Mouse (Mus musculus) lung, embryonic 15.5 days (tissue): Measurements from ENCODE around the gene Gm12184. TPM values are rescaled to one million over a fixed set of nuclear protein-coding genes. Genes with fewer than 3 reads are reported as not detected.
A peak's percentile ranks its signal among the peaks of the same experiment; 100 is the strongest.

ENCODE experiments used
- ATAC-seq: fragments of 200-750 bp; cut with Nextera tagmentation; 2 replicates; pipeline ENCODE4 v1.8.0; 2017; ENCODE audit warnings: moderate number of reproducible peaks, borderline replicate concordance; ENCODE audit not compliant: low FRiP score, low TSS enrichment; ENCODE audit errors: extremely low read depth
- H3K27ac ChIP-seq: fragments of 300-500 bp; sonication (generic); 2 replicates; pipeline ENCODE4 v1.5.1; 2015; ENCODE audit warnings: moderate library complexity, mild to moderate bottlenecking, inconsistent platforms
- H3K27me3 ChIP-seq: fragments of 300-500 bp; sonication (generic); 2 replicates; pipeline ENCODE4 v1.6.1; 2015; ENCODE audit warnings: inconsistent platforms
- H3K36me3 ChIP-seq: fragments of 300-500 bp; sonication (generic); 2 replicates; pipeline ENCODE4 v1.6.1; 2015; ENCODE audit warnings: inconsistent platforms
- H3K4me1 ChIP-seq: fragments of 300-500 bp; sonication (generic); 2 replicates; pipeline ENCODE4 v1.6.1; 2015; ENCODE audit warnings: inconsistent platforms
- H3K4me2 ChIP-seq: fragments of 300-500 bp; sonication (generic); 2 replicates; pipeline ENCODE4 v1.6.1; 2015; ENCODE audit warnings: inconsistent platforms, mild to moderate bottlenecking, moderate library complexity
- H3K4me3 ChIP-seq: fragments of 300-500 bp; sonication (generic); 2 replicates; pipeline ENCODE4 v1.5.1; 2015; ENCODE audit warnings: mild to moderate bottlenecking, inconsistent platforms
- H3K9ac ChIP-seq: fragments of 300-500 bp; sonication (generic); 2 replicates; pipeline ENCODE4 v1.6.1; 2015; ENCODE audit warnings: inconsistent platforms
- H3K9me3 ChIP-seq: fragments of 300-500 bp; sonication (generic); 2 replicates; pipeline ENCODE4 v1.6.1; 2016; ENCODE audit warnings: inconsistent platforms
- WGBS: fragments of 180-500 bp; shearing (Covaris S2); methylation state at CpG from one replicate; pipeline ENCODE4 v1.1.7; 2015; 5-methylcytosine and 5-hydroxymethylcytosine counted together
- polyA plus RNA-seq: library from polyadenylated mRNA; unstranded; fragments of >200 nt; fragmentation: Nextera tagmentation; extraction: Ambion mirVana; gene quantifications from 2 replicates; pipeline ENCODE4 v1.2.1, GENCODE M21; 2015

The Gm12184 gene
- polyA plus RNA-seq, 1 experiment from 2014 or later: 3.0 TPM

- WGBS: 0% methylated on average over 16 of the region's 16 CpGs
- H3K9me3 ChIP-seq: no peaks in the 10 kb centered on the region
- H3K9ac ChIP-seq: peak overlapping the region; percentile 94
- H3K4me1 ChIP-seq: peaks cover 26% of the 10 kb centered on the region
- peak overlapping the region; percentile 82 for H3K4me3 ChIP-seq
- ATAC-seq: no peak
- no peak overlapping the region for H3K27ac ChIP-seq
- peak overlapping the region; percentile 77 for H3K4me2 ChIP-seq
- no peaks in the 10 kb centered on the region for H3K27me3 ChIP-seq
- peaks cover 2% of the 10 kb centered on the region; the same call in 1 of the 2 replicates for H3K36me3 ChIP-seq
Observed at GRCm38 (mm10) chr11:48818346-48818745, 8.1 kb downstream of the Gm12184 start.

GRCm38 (mm10) chr11:48817794-48818193 lies 8.7 kb downstream of the Gm12184 start:
- 5% methylated on average over 9 of the region's 9 CpGs for WGBS

GRCm38 (mm10) chr11:48816800-48817665 lies 9.4 kb downstream of the Gm12184 start, which contains the start of gene Trim41:
TSS of gene Trim41 (minus strand) at chr11:48817353.
- under 1% methylated on average over 74 of the region's 77 CpGs for WGBS
- H3K9ac ChIP-seq: peak within 1 kb of the TSS; percentile 94
- H3K9me3 ChIP-seq: no peaks in the 10 kb centered on the region
- H3K27ac ChIP-seq: peak within 1 kb of the TSS; percentile 99
- peak within 1 kb of the TSS; percentile 77 for H3K4me2 ChIP-seq
- ATAC-seq: peak; percentile 96
- peak within 1 kb of the TSS; percentile 82 for H3K4me3 ChIP-seq
- H3K27me3 ChIP-seq: no peaks in the 10 kb centered on the region
- H3K4me1 ChIP-seq: peaks cover 24% of the 10 kb centered on the region
- peaks cover 12% of the 10 kb centered on the region; the same call in 1 of the 2 replicates for H3K36me3 ChIP-seq

More at GRCm38 (mm10) chr11:48817794-48818193, 8.7 kb downstream of the Gm12184 start:
- Histone ChIP-seq H3K4me2 (peak overlapping the region; percentile 77), H3K4me1 (peaks cover 24% of the 10 kb centered on the region), H3K9ac (peak overlapping the region; percentile 94), H3K9me3 (no peaks in the 10 kb centered on the region), H3K27me3 (no peaks in the 10 kb centered on the region), H3K4me3 (peak overlapping the region; percentile 82), H3K27ac (peak overlapping the region; percentile 99), H3K36me3 (peaks cover 5% of the 10 kb centered on the region; the same call in 1 of the 2 replicates)
- ATAC-seq: no peak

GRCm38 (mm10) chr11:48816281-48816781 lies 10.1 kb downstream of the Gm12184 start:
- Histone ChIP-seq H3K4me2 (peak overlapping the region; percentile 77), H3K27ac (peak overlapping the region; percentile 99), H3K27me3 (no peaks in the 10 kb centered on the region), H3K4me1 (peaks cover 24% of the 10 kb centered on the region), H3K36me3 (peaks cover 19% of the 10 kb centered on the region), H3K4me3 (peak overlapping the region; percentile 82), H3K9me3 (no peaks in the 10 kb centered on the region), H3K9ac (peak overlapping the region; percentile 94)
- 4% methylated on average over 23 of the region's 23 CpGs for WGBS
- ATAC-seq: peak; percentile 27

DNA sequence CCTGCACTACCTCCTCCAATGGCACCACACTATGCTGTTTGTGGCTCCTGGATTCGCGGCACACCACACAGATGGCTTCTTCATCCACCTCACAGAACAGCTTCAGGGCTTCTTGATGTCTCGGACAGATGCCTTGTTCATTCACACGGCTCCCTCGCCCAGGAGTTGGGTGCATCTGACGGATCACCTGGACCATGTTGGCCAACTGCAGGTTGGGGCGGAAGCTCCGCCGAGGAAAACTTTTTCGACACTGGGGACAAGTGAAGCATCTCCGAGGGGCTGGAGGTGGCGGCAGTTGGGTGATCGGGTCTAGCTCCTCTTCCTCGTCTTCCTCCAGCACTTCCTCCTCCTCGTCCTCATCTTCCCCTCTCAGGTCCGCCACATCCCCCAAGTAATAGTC lies 10.6 kb downstream of the Gm12184 start:
- no peaks in the 10 kb centered on the region for H3K27me3 ChIP-seq
- WGBS: 68% methylated on average over 16 of the region's 16 CpGs
- peak overlapping the region; percentile 77 for H3K4me2 ChIP-seq
- peak overlapping the region; percentile 82 for H3K4me3 ChIP-seq
- H3K9me3 ChIP-seq: no peaks in the 10 kb centered on the region
- no peak for ATAC-seq
- no peak overlapping the region; the same call in 1 of the 2 replicates for H3K9ac ChIP-seq
- H3K4me1 ChIP-seq: peaks cover 24% of the 10 kb centered on the region
- H3K36me3 ChIP-seq: peaks cover 23% of the 10 kb centered on the region
- H3K27ac ChIP-seq: no peak overlapping the region

DNA sequence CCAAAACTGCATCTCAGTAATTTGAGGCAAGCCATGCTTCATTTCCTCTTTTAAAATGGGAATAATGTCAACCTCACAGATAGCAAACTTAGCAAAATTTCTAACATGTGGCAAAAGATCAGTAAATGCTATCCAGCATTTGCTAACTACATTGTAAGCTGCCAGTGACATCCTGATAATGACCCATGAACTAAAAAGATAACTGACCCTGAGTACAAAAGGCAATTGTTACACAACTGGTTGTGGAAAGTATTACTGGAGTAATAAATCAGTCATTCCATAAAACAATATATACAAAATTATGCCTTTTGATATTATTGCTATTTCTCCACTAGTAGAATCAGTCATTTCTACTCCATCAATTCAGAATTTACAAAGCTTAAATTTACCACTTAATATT lies 12.7 kb downstream of the Gm12184 start:
- H3K27ac ChIP-seq: no peak overlapping the region
- H3K4me2 ChIP-seq: no peak overlapping the region
- H3K4me3 ChIP-seq: no peak overlapping the region
- peaks cover 23% of the 10 kb centered on the region for H3K4me1 ChIP-seq
- no peaks in the 10 kb centered on the region for H3K9me3 ChIP-seq
- peaks cover 44% of the 10 kb centered on the region for H3K36me3 ChIP-seq
- no peak overlapping the region for H3K9ac ChIP-seq
- H3K27me3 ChIP-seq: no peaks in the 10 kb centered on the region
- no peak for ATAC-seq

DNA sequence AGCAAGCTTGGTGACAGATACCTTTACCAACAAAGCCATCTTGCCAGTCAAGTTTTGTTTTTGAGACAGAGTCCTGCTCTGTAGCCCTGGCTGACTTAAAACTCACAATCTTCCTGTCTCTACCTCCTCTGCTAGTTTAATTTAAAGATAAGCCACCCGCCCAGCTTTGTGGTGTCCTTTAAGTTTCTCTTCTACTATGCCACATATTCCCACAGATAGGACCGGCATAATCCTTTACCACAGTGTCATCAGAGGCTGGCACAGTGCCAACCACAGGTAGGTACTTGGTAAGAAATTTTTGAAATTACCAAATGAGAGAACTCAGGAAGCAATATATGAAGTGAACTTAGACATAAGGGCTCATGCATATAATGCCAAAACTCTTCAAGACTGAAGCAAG lies 16.3 kb downstream of the Gm12184 start:
- ATAC-seq: no peak
- Histone ChIP-seq H3K9me3 (no peaks in the 10 kb centered on the region), H3K4me2 (no peak overlapping the region), H3K36me3 (peaks cover 80% of the 10 kb centered on the region), H3K27me3 (no peaks in the 10 kb centered on the region), H3K4me3 (no peak overlapping the region), H3K4me1 (peaks cover 10% of the 10 kb centered on the region; the same call in 1 of the 2 replicates), H3K9ac (no peak overlapping the region), H3K27ac (no peak overlapping the region)
- WGBS: 76% methylated on average over 2 of the region's 2 CpGs

- H3K9me3 ChIP-seq: no peaks in the 10 kb centered on the region
- H3K36me3 ChIP-seq: peaks cover 87% of the 10 kb centered on the region
- peaks cover 4% of the 10 kb centered on the region; the same call in 1 of the 2 replicates for H3K4me1 ChIP-seq
- no peak overlapping the region for H3K27ac ChIP-seq
- H3K4me3 ChIP-seq: no peak overlapping the region
- no peak overlapping the region for H3K9ac ChIP-seq
- ATAC-seq: no peak
- no peaks in the 10 kb centered on the region for H3K27me3 ChIP-seq
- H3K4me2 ChIP-seq: no peak overlapping the region
- 40% methylated on average over 4 of the region's 4 CpGs for WGBS
Observed at GRCm38 (mm10) chr11:48809434-48809830, 17.0 kb downstream of the Gm12184 start.

- Histone ChIP-seq H3K9me3 (no peaks in the 10 kb centered on the region), H3K27ac (no peak overlapping the region)
Observed at GRCm38 (mm10) chr11:48808737-48809433, 17.6 kb downstream of the Gm12184 start.

GRCm38 (mm10) chr11:48808304-48808646 lies 18.2 kb downstream of the Gm12184 start:
- H3K36me3 ChIP-seq: peaks cover 96% of the 10 kb centered on the region
- 0 out of 2 replicates have a peak, but pooled peaks cover 5% of the 10 kb centered on the region for H3K4me1 ChIP-seq
- H3K4me3 ChIP-seq: no peak overlapping the region
- ATAC-seq: no peak
- H3K9me3 ChIP-seq: no peaks in the 10 kb centered on the region
- H3K4me2 ChIP-seq: no peak overlapping the region
- no peak overlapping the region for H3K27ac ChIP-seq
- H3K9ac ChIP-seq: no peak overlapping the region
- H3K27me3 ChIP-seq: no peaks in the 10 kb centered on the region

More at GRCm38 (mm10) chr11:48808737-48809433, 17.6 kb downstream of the Gm12184 start:
- 57% methylated on average over 16 of the region's 16 CpGs for WGBS
- no peak for ATAC-seq
- H3K4me3 ChIP-seq: no peak overlapping the region
- H3K4me2 ChIP-seq: no peak overlapping the region
- no peak overlapping the region for H3K9ac ChIP-seq
- peaks cover 93% of the 10 kb centered on the region for H3K36me3 ChIP-seq
- no peaks in the 10 kb centered on the region for H3K4me1 ChIP-seq
- H3K27me3 ChIP-seq: no peaks in the 10 kb centered on the region

DNA sequence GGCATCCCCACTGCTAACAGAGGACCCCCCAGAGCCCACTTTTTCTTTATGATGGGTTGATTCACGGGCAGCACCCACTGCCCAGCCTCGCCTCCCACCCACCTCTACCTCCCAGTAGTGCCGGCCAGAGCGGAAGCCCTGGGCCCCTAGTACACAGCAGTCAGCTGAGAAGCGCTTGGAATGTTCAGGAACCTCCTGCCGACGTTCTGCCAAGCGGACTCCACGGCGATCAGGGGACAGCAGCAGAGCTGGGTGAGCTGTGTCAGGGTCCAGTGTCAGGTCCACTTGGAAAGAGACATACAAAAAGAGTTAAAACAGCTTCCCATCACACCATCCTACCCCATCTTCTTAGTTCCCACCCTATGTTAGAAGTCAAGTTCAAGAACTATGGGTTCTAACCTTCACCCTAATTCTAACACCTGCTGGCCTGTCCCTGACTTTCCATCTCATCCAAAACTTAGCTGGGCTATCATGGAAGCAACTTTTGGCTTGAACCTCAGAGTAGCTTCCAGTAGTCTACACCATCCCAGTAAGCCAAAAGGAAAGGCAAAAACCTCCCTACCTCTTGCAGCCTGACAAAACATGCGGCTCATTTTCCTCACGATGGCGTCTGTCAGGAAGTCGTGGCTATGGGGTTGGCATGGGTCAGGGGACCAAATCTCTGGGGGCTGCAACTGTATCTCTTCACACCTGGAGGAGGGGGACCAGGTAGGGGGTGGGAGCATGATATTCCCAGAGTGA lies 18.7 kb downstream of the Gm12184 start:
- no peak overlapping the region for H3K9ac ChIP-seq
- no peak overlapping the region for H3K4me3 ChIP-seq
- 53% methylated on average over 14 of the region's 14 CpGs for WGBS
- H3K27ac ChIP-seq: no peak overlapping the region
- H3K9me3 ChIP-seq: no peaks in the 10 kb centered on the region
- peak; percentile 35; the same call in 1 of the 2 replicates for ATAC-seq
- H3K27me3 ChIP-seq: no peaks in the 10 kb centered on the region
- no peak overlapping the region for H3K4me2 ChIP-seq
- peaks cover 99% of the 10 kb centered on the region for H3K36me3 ChIP-seq
- 0 out of 2 replicates have a peak, but pooled peaks cover 10% of the 10 kb centered on the region for H3K4me1 ChIP-seq
